Mouse (Mus musculus): ENCODE measurements at regions not wholly inside any gene's neighbourhood (a gene's known extent, or its start where the extent isn't known, plus 50 kb on each side); places are given as distances from the start of the nearest gene placed in this dataset.

DNA sequence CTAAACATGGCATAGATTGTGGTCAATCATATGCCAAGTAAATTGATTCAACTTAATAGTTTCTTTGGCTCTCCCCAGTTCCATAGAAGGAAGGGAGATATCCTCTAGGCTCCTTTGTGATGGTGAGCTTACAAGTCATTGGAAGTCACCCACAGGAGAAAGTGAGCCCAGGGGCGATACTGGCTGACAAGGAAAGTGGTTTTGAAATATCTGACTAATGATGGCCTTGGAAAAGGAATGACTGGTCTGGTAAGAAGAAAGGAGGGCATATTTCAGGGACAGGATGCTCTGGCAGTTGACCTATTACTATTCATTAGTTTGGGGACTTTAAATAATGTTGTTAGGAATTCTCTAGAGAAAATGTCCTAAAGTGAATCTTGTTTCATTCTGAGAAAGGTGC lies 352.7 kb upstream of the Cdh11 start:
- DNase-seq (ENCODE audit: extremely low read depth, low read depth), result no peak

DNA sequence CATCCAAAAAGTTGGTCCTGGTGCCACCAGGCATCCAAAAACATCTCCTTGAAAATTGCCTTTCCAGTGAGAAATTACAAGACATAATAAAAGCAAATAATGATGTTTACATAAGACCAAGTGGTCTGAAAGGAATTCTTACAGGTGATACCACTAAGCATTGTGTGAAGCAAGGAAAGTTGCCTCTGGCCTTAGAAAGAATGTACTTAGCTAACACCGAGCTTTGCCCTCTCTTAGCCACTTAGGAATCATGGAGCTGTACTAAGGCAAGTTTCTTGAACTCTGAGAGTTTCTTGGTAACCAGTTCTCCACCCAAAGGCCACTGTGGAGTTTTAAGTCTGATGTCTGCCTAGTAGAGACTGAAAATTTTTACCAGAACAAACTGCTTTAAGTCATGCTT lies 359.4 kb upstream of the Cdh11 start:
- no peak for DNase-seq (ENCODE audit: extremely low read depth, low read depth)

DNA sequence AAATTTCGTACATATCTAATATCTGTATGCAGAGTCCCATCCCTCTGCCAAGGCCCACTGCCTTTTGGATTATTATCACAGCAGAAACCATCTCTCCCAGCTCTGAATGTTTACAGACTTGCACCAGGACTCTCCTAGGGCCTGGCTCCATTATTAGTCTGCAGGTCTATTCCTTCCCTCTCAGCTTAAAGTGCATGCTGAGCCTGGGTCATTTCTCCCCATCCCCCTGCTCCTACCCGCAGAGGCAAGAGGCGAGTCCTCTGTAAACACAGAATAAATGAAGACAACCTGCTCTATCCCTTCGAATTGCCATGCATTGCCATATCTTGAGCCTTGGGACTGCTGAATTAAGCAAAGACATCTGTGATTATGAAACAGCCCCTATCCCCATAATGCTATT lies 362.6 kb upstream of the Cdh11 start:
- DNase-seq (ENCODE audit: extremely low read depth, low read depth), result no peak

DNA sequence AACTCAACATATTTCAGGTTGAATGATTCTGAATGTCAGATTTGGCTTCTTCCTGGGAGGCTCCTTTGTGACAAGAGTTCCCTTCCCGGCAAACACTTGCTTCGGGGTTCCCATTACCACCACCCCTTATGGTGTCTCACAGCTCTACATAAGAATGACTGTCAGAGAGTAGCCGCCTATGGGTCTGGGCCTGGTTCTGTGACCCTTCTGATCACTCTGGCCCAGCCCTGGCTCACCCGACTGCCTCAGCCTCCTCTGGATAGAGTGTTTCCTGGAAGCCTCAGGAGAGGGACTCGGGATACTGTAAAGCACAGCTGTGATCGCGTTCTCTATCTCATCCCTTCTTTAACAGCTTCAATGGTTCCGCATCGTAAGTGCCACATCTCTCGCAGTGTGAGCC lies 363.0 kb upstream of the Cdh11 start:
- DNase-seq (ENCODE audit: extremely low read depth, low read depth), result no peak

DNA sequence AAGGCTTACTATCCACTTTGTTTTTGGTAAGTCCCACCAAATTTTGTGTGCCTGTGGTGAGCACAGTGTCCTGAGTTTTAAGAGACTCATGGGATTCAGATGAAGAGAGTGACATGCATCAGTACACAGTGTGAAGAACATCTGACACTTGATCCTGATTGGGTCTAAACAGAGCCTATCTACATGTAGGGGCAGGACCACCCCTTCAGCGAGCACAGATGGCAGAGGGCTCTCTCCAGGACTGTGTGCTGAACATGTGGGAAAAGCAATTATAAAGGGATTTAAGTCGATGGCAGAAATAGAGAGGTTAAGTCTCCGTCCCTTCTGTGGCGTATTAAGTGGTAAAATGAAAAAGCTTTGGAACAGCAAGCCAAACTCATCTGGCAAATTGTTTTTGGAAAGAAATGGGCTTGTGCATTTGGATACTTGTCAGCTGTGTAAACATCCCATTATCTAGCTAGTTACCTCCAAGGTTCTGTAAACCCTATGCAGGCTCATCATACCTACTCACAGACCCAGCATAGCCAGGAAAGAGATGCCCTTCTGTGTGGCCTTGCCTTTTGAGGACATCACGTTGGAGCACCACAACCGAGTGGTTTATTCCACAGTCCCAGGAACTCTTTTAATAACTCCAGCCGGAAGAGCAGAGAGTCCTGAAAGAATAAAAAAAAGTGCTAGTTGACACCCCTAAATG lies 381.3 kb upstream of the Cdh11 start:
- DNase-seq (ENCODE audit: extremely low read depth, low read depth), result no peak

DNA sequence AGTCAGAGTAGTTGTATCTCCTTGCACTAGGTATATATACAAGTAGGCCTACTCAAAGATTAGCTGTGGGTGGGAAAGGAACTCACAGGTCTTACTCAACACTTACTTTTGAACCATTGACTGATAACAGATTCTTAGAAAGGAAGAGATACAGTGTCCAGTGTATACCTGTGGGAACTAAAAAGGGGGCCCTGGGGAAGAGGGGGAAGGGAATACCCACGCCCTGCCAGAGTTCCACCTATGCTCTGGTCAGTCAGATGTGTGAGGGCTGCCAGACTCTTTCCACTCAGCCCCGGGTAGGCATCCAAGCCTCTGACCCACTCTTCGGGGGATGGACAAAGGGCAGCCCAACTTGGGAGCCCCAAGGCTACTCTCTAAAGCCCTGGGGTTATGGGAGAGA lies 387.9 kb upstream of the Cdh11 start:
- no peak for DNase-seq (ENCODE audit: extremely low read depth, low read depth)

DNA sequence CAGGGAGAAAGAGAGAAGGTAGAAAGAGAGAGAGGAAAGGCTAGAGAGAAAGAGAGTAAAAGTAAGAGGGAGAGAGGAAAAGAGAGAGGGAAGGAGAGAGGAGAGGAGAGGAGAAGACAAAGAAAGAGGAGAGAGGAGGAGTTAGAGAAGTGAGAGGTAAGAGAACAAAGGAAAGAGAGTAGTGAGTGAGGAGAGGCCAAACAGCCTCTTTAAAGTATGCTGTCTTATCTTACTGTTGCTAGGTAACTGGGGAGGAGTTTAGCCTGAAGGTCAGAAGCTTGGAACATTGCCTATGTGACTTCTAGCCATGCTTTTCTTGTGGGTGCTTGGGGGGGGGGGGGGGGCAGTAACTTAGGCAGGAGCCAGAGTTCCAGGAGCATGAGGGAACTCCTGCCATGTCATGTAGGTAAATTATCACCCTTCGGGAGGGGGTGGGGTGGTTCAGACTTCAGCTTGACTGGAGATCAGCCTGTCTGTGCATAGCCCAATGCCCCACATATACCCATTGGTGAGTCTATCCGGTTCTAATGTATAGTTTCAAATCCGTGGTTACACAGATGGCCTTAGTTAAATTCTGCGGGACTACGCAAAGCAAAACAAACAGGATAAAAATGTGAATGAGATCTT lies 388.5 kb upstream of the Cdh11 start:
- no peak for DNase-seq (ENCODE audit: extremely low read depth, low read depth)

DNA sequence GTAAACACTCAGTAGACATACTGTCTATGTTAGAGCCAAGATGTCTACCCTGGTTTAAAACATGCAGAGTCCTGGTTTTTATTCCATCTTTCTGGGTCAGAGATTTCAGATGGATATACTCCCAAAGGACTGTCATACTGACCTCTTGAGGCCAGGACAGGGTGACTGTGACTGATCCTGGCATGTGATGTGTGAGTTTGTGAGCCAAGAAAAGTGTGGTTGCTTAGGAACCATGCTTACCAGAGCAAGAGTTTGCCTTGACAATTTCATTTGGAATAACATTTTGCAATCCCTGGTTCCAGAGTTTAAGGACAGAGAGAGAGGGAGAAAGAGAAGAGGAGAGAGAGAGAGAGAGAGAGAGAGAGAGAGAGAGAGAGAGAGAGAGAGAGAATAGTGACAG lies 395.2 kb upstream of the Cdh11 start:
- no peak for DNase-seq (ENCODE audit: extremely low read depth, low read depth)

DNA sequence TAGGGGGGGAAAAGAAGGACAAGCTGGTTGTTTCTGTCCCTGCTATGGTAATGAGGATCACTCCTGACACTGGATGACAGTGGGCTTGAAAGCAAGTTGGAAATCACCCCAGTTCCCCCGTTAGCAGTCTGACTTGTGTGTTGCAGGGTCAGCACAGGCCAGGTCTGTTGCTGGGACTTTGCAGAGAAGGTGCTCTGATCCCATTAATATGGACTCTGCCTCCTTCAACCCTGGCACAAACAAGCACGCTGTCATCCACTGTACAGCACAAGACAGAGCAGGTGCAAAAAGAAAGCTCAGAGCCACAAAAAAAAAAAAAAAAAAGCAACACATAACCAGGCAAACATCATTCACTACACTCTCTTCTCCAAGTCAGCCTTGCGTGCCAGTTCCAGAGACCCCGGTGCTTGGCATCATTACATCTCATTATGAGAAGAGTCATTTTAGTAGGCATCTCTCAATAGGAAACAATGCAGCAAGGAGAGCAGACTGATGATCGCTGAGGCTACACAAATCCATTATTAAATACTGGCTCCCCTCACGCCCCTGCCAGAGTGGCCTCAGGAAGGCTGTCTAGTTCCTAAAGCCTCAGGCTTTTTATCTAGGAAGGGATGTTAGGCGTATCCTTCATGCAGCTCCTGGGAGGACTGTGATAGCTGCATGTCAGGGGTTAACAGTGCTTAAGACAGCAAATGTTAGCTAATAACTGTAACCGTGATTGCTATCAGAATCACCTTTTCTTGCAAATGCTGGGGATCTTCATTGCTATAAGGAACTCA lies 403.5 kb upstream of the Cdh11 start:
- no peak for DNase-seq (ENCODE audit: extremely low read depth, low read depth)

DNA sequence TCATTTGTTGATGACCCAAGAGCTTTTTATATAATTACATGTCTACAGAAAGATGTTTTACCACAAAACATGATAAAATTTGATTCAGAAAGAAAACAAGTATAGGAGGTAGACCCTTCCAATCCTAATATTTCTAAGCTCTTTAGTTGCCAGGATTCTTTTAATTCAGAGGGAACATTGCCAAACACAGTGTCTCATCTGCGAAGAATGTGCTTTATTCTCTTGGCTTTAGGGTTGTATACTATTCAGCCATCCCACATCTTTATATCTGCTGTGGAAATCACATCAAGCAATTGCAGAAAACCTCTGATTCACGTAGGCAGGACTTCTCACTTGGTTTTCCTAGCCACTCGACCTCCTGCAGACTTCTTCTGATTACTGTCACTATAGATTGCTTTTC lies 412.8 kb upstream of the Cdh11 start:
- no peak for DNase-seq (ENCODE audit: extremely low read depth, low read depth)

DNA sequence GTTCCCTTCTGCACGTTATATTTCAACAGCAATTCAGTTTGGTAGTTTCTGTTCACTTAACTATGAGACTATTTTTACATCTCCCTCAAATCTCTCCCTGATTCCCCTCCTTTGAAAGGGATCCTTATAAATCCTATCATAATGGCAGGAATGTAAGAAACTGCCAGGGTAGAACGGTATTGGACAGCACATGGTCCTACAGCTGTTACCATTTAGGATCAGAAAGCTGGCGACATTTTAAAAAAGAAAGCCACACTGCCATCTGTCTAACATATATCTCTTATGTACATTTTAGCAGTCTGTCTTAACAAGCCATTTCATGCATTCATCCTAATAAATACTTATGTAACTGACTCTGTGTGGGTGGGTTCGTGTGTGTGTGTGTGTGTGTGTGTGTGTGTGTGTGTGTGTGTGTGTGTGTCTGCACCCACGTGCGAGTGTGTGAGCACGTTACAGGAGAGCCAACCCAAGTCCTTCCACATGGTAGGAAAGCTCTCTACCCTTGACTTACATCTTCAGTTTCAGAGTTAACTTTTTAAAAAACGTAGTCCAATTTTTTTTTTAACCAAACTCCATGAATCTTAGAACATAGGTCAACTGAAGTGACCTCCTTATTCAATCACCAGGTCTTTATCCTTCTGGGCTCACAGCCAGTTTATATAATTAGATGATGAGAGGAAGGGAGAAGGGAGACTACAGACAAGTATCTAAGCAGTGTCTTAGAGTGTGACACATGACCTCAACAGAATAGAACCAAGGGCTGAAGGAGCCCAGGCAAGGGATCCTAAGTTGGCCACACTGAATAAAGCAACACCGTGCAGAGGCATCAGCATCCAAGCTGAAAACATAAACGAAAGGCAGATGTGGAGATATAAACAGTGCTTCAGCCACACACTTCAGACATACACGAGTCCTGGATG lies 414.5 kb upstream of the Cdh11 start:
- no peak for DNase-seq (ENCODE audit: extremely low read depth, low read depth)

DNA sequence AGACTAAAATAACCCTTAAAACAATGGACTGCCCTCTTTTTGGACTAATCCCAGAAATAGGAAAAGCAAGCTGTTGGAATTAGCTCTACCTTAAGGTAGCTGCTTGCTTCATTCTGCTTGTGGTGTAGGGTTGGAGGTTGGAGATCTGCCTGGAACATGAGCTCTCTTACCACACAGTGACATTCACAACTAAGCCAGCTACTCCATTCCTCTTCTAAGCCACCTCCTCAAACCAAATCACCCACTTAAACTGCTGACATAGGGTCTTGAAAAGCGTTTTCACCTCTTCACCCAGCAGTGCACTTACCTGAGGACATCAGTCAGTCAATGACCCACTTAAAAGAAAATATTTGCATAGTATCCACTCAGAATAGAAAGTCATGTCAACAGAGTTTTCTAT lies 418.3 kb upstream of the Cdh11 start:
- no peak for DNase-seq (ENCODE audit: extremely low read depth, low read depth)

DNA sequence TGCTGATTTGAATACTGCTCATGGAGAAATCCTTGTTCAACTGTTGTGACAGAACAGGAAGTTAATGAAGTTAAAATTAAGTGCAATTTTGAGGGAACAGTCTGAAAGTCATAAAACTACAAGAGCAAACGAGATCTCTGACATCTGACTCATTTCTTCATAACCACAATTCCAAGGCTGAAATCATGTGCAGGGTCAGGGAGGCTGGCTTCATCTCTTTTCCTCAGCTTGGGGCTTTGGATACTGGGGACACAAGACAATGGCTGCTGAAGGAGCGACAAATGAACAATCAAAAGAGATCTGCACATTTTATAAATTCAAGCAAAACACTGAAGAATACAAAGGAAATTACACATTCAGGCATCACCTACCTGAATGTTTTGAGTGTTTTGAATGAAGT lies 429.2 kb upstream of the Cdh11 start:
- no peak for DNase-seq (ENCODE audit: extremely low read depth, low read depth)

DNA sequence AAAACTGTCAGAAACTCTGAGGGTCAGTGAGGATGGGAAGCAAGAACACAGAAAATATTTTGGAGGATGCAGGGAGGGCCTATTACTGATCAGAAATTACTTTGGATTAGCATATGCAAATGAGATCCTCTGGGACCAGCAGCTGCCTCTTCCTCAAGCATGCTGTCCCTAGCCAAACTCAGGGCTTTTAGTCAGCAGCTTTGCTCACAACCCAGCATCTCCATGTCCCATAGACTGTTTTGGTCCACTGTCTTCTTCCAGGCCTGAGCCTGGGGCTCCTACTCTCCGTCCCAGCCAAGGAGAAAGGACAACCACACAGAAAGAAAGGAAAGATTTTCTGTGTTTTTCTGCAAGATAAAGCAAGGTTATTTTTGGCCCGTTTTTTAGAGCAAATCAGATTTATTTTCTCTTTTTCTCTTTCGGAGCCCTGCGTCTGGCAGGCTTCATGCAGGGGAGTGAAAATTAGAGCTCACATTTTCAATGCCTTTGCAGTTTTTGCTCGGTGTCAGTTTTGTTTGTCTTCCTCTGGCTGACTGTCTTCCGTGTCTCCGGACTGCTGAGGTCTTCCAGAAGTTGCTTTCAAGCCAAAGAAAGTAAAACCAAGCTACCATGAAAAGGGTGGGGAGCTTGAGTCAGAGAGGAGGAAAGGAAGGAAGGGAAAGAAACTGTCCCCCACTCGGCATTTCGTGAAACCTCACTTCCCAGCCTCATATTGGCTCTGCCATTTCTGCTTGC lies 445.5 kb upstream of the Cdh11 start:
- no peak for DNase-seq (ENCODE audit: extremely low read depth, low read depth)

DNA sequence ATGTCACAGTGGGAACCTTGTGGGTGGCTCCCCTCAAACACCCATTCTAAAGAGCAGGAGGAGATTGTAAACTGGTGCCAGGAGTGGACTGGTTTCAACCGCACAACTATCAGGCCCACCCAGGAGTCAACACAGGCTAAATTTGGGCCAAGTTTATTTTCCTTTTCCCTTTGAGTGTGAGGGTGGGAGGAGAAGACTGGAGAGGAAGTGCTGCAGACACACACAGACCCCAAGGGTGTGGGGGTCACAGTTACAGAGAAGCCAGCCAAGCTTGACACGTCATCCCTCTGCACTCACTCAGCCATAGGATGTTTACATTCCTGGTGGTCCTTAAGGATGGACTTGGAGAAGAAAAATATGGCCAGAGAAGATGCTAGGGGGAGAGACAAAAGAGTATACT lies 448.9 kb upstream of the Cdh11 start:
- no peak for DNase-seq (ENCODE audit: extremely low read depth, low read depth)

DNA sequence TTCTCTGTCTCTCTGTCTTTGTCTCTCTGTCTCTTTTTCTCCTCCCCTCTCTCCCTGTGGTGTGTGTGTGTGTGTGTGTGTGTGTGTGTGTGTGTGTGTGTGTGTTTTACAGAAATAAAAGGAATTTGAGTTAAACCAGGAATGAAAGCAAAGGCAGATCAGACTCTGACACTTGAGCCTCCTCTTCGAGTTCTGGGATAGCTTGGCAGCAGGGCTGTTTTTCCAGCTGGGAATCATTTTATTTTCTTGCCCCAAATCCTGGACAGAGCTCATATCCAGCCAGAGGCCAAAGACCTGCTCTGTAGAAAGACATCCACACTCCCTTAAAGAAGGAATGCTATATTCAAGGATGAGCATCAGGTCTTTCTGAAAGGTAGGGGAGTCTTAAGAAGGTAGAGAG lies 450.2 kb upstream of the Cdh11 start:
- no peak for DNase-seq (ENCODE audit: extremely low read depth, low read depth)

DNA sequence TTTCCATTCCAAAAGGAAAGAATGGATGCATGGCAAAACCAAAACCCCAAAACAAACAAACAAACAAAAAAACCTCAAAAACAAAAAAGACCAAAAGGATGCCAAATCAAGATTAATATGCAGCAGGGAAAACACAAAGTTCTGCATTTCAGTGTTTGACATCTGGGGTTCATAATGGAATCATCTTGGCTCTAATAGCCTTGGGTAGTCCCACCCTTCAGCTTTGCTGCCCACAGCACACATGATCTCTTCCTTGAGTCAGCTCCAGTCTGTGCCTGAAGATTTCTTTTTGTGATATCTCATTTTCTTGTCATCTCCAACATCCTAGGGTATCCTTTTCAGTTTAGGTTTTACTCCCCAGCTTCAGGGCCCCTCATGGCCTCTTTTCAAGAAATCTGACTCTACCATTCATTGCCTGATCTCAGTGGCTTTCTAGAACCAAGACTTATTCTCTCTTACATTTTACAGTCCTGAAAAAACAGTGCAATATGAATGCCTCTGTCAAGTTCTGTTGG lies 453.1 kb upstream of the Cdh11 start:
- no peak for DNase-seq (ENCODE audit: extremely low read depth, low read depth)

DNA sequence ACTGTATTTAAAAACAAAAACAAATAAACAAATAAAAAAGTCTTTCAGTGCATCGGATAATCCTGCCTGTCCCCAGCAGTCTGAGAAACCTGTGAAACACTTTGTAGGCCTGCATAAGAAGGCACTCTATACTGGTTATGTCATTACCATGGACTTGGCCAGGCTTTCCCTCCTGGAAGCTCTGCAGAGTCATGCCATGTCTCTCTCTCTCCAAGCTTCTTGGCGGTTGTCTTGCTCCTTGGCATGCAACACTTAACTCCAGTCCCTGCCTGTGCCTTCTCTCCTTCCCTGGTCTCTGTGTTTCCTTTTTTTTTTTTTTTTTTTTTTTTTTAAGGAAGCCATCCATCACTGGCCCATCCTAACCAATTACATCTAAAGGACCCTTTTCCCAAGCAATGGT lies 458.7 kb upstream of the Cdh11 start:
- no peak for DNase-seq (ENCODE audit: extremely low read depth, low read depth)

DNA sequence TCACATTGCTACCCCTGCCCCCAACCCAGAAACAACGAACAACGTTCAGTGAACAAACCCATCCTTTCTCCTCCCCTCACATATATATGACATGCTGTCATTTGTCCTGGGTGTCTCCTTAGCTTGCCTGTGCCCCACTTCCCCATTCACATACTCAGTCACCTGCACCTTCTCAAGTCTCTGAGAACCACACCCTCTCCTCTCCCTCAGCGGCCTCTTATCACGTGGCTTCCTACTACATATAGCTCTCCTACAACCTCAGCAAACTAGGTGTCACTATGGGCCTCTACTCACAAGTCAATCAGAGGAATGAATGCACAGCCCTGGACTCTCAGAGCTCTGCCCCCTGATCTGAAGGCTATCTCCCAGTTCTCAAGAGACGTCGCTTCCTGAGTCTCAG lies 459.2 kb upstream of the Cdh11 start:
- no peak for DNase-seq (ENCODE audit: extremely low read depth, low read depth)

DNA sequence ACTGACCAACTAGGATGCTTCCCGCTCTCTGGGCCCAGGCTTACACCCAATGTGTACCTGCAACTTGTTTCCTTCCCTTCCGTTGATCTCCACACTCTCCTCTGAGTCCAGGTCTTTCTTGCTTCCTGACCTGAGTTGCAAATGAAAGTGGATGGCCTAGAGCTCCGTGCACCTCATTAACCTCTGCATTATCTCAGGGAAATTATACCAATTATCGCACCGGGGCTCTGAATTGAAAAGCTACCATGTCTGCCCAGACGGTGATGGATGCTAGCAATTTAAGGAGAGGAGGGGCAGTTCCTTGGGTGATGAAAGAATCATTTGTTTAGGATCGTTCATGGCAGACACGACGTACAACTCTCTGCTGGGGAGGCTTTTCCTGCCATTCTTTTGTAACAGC lies 460.4 kb upstream of the Cdh11 start:
- DNase-seq (ENCODE audit: extremely low read depth, low read depth), result no peak

DNA sequence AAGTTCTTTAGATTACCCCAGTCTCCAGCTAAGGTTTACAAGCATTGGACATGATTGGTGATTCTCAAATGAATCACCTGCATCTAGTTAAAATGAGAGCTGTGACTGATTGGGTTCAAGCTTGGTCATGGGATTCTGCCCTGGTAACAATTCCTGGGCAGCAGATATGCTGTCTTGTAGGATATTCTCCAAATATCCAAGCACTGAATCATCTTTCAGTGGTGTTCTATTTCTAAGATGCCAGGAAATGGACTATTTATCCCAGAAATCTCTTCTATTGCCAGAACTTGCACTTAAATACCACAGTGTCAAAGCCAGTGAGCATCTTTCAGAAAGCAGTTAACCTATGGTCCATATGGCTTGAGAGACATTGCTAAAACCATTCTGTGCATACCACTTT lies 475.8 kb upstream of the Cdh11 start:
- DNase-seq (ENCODE audit: extremely low read depth, low read depth), result no peak

All from MEL-GATA-1-ER (cell line).